Mouse (Mus musculus) intestine, postnatal 0 days (tissue): ENCODE data around the gene Cox11. TPM values are rescaled to one million over a fixed set of nuclear protein-coding genes. Genes with fewer than 3 reads are reported as not detected.

Source experiments
- ATAC-seq: fragments of 200-750 bp; cut with Nextera tagmentation; 2 replicates; pipeline ENCODE4 v1.8.0; 2017; ENCODE audit warnings: mild to moderate bottlenecking, moderate TSS enrichment, moderate library complexity
- H3K27ac ChIP-seq: fragments of 300-500 bp; sonication (generic); 2 replicates; pipeline ENCODE4 v1.5.1; 2014; ENCODE audit warnings: mild to moderate bottlenecking, low read depth, low read length, moderate library complexity
- H3K27me3 ChIP-seq: fragments of 300-500 bp; sonication (generic); replicated peaks from 2 replicates; pipeline ENCODE4 v1.6.1; 2014; ENCODE audit warnings: low read length, mixed read lengths; ENCODE audit not compliant: control insufficient read depth, insufficient read depth
- H3K36me3 ChIP-seq: fragments of 300-500 bp; sonication (generic); 2 replicates; pipeline ENCODE4 v1.6.1; 2014; ENCODE audit warnings: mild to moderate bottlenecking, moderate library complexity; ENCODE audit not compliant: control insufficient read depth, insufficient read depth
- H3K4me1 ChIP-seq: fragments of 300-500 bp; sonication (generic); replicated peaks from 2 replicates; pipeline ENCODE4 v1.6.1; 2014; ENCODE audit warnings: antibody characterized with exemption, low read length, mixed read lengths; ENCODE audit not compliant: control insufficient read depth, insufficient read depth
- H3K4me2 ChIP-seq: fragments of 300-500 bp; sonication (generic); replicated peaks from 2 replicates; pipeline ENCODE4 v1.6.1; 2014; ENCODE audit warnings: low read depth, mild to moderate bottlenecking, moderate library complexity
- H3K4me3 ChIP-seq: fragments of 300-500 bp; sonication (generic); 2 replicates; pipeline ENCODE4 v1.5.1; 2014; ENCODE audit warnings: low read depth, low read length
- H3K9ac ChIP-seq: fragments of 300-500 bp; sonication (generic); 2 replicates; pipeline ENCODE4 v1.6.1; 2014; ENCODE audit warnings: mild to moderate bottlenecking, low read depth, low read length
- H3K9me3 ChIP-seq: fragments of 300-500 bp; sonication (generic); 2 replicates; pipeline ENCODE4 v1.6.1; 2016; ENCODE audit warnings: mixed run types; ENCODE audit not compliant: control insufficient read depth
- CTCF ChIP-seq: sonication (generic); IDR thresholded peaks from 2 replicates; pipeline ENCODE4 v1.5.1; 2016; ENCODE audit warnings: low read depth, mild to moderate bottlenecking, control low read depth, antibody characterized with exemption, moderate library complexity
- WGBS: fragments of 180-500 bp; shearing (Covaris S2); extraction: QIAGEN DNeasy Blood & Tissue Kit; methylation state at CpG from one replicate; pipeline ENCODE4 v1.1.7; 2014; 5-methylcytosine and 5-hydroxymethylcytosine counted together
- polyA plus RNA-seq: library from polyadenylated mRNA; unstranded; fragments of >200 nt; fragmentation: Nextera tagmentation; extraction: Ambion mirVana; gene quantifications from 2 replicates; pipeline ENCODE4 v1.2.1, GENCODE M21; 2015

Cox11 gene
- polyA plus RNA-seq, 1 experiment from 2014 or later, result 26.8 TPM

DNA sequence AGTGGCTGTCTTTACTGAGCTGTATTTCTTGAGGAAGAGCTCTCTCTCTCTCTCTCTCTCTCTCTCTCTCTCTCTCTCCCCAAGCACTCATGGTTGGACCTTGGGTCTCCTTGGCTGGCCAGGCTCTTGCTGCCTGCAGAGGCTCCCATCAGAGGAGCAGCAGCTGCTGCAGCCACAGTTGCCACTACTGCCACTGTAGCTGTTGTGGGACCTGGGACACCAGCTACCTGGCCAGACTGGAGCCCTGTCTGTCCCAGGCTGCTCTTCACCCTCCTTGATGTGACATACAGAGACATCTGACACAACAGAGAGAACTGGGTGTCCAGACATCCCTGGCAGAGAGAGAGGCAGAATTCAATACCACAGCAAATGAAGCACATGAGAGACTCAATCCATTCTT lies 43.2 kb downstream of the Cox11 start:
- Histone ChIP-seq H3K9me3 (no peaks in the 10 kb centered on the region), H3K4me3 (no peak overlapping the region), H3K36me3 (peaks cover 20% of the 10 kb centered on the region; the same call in 1 of the 2 replicates), H3K4me2 (no peak overlapping the region), H3K27me3 (no peaks in the 10 kb centered on the region), H3K27ac (no peak overlapping the region), H3K4me1 (no peaks in the 10 kb centered on the region), H3K9ac (no peak overlapping the region)
- no peak for TF ChIP-seq CTCF
- no peak for ATAC-seq

DNA sequence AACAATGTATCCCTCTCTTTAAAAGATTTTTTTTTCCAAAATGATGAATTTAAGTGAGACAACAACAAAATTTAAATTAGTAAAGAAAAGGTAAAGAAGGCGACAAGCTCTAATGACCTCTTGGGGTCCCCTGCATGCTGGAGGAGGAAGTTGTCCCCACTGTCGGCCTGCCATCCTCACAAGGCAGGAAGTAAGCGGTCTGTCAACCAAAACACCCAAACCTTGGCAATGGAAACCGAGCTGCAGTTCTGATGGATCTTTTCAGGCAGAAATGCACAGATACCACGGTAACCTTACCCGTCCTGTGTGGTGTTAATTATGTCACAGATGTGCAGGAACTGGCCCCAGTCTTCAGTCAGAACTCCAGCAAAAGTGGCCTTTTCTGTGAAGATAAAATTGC lies 46.8 kb downstream of the Cox11 start:
- Histone ChIP-seq H3K4me2 (no peak overlapping the region), H3K4me3 (no peak overlapping the region), H3K9me3 (no peaks in the 10 kb centered on the region), H3K4me1 (0 out of 2 replicates have a peak, but pooled peaks cover 3% of the 10 kb centered on the region), H3K27me3 (no peaks in the 10 kb centered on the region), H3K27ac (no peak overlapping the region), H3K36me3 (peaks cover 20% of the 10 kb centered on the region; the same call in 1 of the 2 replicates), H3K9ac (no peak overlapping the region)
- ATAC-seq, result no peak
- 73% methylated on average over 6 of the region's 6 CpGs for WGBS
- TF ChIP-seq CTCF, result no peak

DNA sequence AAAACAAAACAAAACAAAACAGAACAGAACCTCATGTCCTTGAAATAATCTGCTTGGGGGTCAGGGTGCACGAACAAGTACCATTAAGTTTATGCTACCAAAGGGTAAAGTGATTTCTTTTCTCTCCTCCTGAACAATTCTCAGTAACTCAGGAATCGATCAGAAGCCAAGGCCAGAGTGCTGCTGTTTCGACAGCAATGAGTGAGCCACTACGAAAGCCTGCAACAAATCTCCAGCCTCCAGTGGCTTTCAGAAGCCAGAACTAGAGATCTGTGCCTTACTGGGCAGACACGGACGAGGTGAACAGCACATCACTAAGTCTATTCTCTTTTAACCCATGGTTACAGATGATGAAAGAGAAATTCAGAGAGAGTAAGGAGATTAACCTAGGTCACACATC lies 47.2 kb downstream of the Cox11 start:
- Histone ChIP-seq H3K4me3 (no peak overlapping the region), H3K4me1 (0 out of 2 replicates have a peak, but pooled peaks cover 3% of the 10 kb centered on the region), H3K4me2 (no peak overlapping the region), H3K27ac (no peak overlapping the region), H3K27me3 (no peaks in the 10 kb centered on the region), H3K36me3 (peaks cover 18% of the 10 kb centered on the region; the same call in 1 of the 2 replicates), H3K9me3 (no peaks in the 10 kb centered on the region), H3K9ac (no peak overlapping the region)
- TF ChIP-seq CTCF, result no peak
- WGBS, result 73% methylated on average over 6 of the region's 6 CpGs
- no peak for ATAC-seq

DNA sequence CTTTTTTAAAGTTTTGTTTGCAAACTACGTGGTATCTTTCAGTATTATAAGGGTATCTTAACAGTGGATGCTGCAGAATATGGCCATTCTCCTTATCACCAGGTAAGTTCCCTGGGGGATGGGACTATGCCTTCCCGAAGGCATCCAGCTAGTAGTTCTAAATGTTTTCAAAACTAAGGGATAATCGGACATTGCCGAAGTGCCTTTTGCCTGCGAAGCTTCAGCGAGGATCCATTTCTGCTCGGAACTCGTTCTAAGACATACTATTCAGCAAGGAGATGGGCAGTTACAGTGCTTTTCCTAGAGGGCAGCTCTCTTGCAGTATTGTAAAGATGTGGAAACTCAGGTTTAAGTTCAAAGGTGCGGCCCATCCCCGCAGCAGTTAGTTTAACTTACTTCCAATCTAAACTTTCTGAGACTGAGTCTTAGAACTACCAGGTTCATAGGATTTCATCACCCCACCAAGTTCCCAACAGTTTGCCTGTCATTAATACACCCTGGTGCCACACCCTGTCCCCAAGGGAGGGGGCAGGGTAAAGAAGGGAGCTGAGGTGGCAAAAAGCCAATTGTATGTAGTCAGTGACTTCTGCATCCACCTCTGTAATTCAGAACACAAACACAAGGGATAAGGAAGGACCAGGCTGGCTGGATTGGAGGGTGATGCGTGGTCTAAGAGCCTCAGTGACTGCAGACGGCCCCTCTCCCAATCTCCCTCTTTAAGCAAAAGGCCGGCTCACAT lies 48.5 kb downstream of the Cox11 start:
- peak overlapping the region; percentile 89 for H3K4me2 ChIP-seq
- TF ChIP-seq CTCF, result no peak
- 0 out of 2 replicates have a peak, but pooled peaks cover 3% of the 10 kb centered on the region for H3K4me1 ChIP-seq
- peaks cover 10% of the 10 kb centered on the region; the same call in 1 of the 2 replicates for H3K36me3 ChIP-seq
- peak overlapping the region; percentile 86 for H3K4me3 ChIP-seq
- 48% methylated on average over 13 of the region's 13 CpGs for WGBS
- ATAC-seq, result peak; percentile 73
- H3K27me3 ChIP-seq, result no peaks in the 10 kb centered on the region
- H3K27ac ChIP-seq, result peak overlapping the region; percentile 68
- H3K9ac ChIP-seq, result 0 out of 2 replicates have a peak overlapping the region, but pooled peaks have one; percentile 68
- no peaks in the 10 kb centered on the region for H3K9me3 ChIP-seq

DNA sequence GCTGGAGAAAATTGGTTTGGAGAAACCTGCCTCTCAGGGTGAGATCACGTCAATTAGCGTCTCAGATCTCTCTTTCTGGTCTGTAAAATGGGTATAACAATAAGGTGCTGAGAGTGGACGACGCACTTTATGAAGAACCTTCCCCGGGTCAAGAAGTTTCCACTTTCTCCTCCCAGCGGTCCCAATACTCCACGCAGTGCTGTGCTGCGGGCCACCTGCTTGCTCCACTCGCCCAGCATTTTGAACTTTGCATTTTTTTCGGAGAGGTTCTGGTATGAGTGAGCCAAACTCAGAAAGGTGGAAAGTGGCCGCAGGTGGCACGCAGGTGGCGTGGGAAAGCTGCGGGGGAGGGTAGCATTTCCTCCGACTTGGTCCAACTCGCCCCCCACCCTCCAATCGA lies 49.1 kb downstream of the Cox11 start:
- H3K36me3 ChIP-seq, result peaks cover 6% of the 10 kb centered on the region; the same call in 1 of the 2 replicates
- H3K4me2 ChIP-seq, result peak overlapping the region; percentile 89
- no peak for TF ChIP-seq CTCF
- ATAC-seq, result peak; percentile 46
- under 1% methylated on average over 17 of the region's 17 CpGs for WGBS
- H3K27me3 ChIP-seq, result no peaks in the 10 kb centered on the region
- H3K4me1 ChIP-seq, result 0 out of 2 replicates have a peak, but pooled peaks cover 3% of the 10 kb centered on the region
- peak overlapping the region; percentile 86 for H3K4me3 ChIP-seq
- peak overlapping the region; percentile 68 for H3K27ac ChIP-seq
- no peaks in the 10 kb centered on the region for H3K9me3 ChIP-seq
- peak overlapping the region; percentile 68 for H3K9ac ChIP-seq

DNA sequence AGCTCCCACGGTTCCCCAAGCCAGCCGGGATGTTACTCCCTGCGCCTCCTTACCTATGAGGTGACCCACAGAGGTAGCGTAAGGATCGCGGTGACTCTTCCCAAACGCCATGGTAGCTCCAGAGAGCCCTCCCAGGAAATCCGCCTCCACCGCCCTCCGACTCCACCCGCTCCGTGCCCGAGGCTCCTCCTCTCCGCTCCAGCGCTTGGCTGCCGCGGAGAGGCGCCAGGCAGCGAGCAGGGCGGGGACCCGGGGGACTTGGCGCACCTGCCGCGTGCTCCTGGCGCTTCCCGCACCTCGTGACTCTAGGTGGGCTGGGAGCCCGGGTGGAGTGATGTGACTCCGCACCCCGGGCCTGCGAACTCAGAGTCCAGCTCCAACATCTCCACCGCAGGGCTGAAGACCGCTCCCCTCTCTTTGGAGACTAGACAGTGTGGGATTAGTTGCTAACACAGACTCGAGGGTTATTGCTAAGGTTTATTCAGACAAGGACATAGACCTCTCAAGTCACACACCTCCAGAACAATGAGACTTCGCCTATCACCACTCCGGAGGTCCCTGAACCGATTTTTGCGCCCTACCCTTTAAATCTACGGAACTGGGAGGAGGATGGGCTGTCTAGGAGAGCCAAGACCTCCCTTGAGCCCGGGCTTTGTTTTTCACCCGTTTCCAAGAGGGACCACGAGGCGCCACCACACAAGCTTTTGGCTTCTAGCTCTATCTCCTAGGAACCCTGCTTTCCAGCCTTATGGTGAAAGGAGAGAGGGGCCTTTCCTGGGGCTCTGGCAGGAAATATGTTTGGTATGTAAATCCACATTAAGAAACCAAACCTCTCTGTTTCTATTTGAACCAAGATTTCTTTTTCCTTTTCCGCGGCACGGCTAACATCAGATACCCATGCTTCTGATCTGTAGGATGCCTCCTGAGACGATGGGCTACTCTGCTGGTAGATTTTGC lies 49.8 kb downstream of the Cox11 start, which contains the start of gene Tom1l1:
Gene Tom1l1, minus strand, starts transcription at position 907 of the 957 bp plus-strand sequence.
- peak; percentile 91 for ATAC-seq
- Histone ChIP-seq H3K9me3 (no peaks in the 10 kb centered on the region), H3K4me3 (peak within 1 kb of the TSS; percentile 86), H3K36me3 (peaks cover under 1% of the 10 kb centered on the region; the same call in 1 of the 2 replicates), H3K27ac (peak within 1 kb of the TSS; percentile 68), H3K4me2 (peak within 1 kb of the TSS; percentile 89), H3K9ac (peak within 1 kb of the TSS; percentile 68), H3K27me3 (no peaks in the 10 kb centered on the region), H3K4me1 (0 out of 2 replicates have a peak, but pooled peaks cover 3% of the 10 kb centered on the region)
- TF ChIP-seq CTCF, result peak; percentile 41
- 7% methylated on average over 47 of the region's 47 CpGs for WGBS
